Mouse (Mus musculus) bone marrow macrophage, adult 2 months (primary cell): ENCODE results near the gene Gm10065. TPM values are rescaled to one million over a fixed set of nuclear protein-coding genes. Genes with fewer than 3 reads are reported as not detected.

Source experiments
- H3K27ac ChIP-seq: 2 replicates; pipeline ENCODE4 v1.5.1; 2012; ENCODE audit warnings: low read depth, low read length; ENCODE audit not compliant: insufficient read depth
- H3K4me1 ChIP-seq: 2 replicates; pipeline ENCODE4 v1.6.1; 2012; ENCODE audit warnings: low read length; ENCODE audit not compliant: control insufficient read depth, insufficient read depth
- H3K4me3 ChIP-seq: 2 replicates; pipeline ENCODE4 v1.5.1; 2012; ENCODE audit warnings: mild to moderate bottlenecking, low read length, moderate library complexity; ENCODE audit not compliant: insufficient read depth
- CTCF ChIP-seq: IDR thresholded peaks from 2 replicates; pipeline ENCODE4 v1.5.1; 2012; ENCODE audit warnings: low read depth, mild to moderate bottlenecking, low read length, moderate library complexity
- POLR2A ChIP-seq: IDR thresholded peaks from 2 replicates; pipeline ENCODE4 v1.6.1; 2012; ENCODE audit warnings: mild to moderate bottlenecking, low read depth, low read length, borderline replicate concordance
- polyA plus RNA-seq: library from polyadenylated mRNA; stranded (reverse); fragments of >200 nt; gene quantifications from 2 replicates; pipeline ENCODE4 v1.2.4, GENCODE M21; 2012; ENCODE audit not compliant: missing spikeins, insufficient read depth, insufficient read length

The Gm10065 gene
- polyA plus RNA-seq, 1 experiment = not detected

DNA sequence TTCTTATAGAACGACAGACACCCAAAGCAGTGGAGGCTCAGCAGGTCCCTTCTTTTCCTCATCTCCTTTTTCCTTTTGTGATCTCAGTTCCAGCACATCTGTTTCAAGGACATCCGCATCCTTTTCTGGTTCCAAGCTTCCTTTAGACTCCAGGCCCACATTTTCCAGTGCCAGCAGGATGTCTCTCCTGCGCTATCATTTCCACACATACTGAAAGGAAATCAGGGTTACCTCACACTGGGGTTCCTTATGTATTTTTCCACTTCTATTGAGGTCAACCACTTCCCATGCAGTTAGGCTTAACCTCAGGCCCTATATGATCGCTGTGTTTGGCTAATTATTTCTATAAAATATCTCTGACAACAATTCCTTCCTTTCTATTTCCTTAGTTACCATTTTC lies 43.8 kb downstream of the Gm10065 start:
- H3K27ac ChIP-seq = no peak overlapping the region
- H3K4me3 ChIP-seq = no peak overlapping the region
- TF ChIP-seq POLR2A = no peak
- no peak for TF ChIP-seq CTCF
- H3K4me1 ChIP-seq = peaks cover 2% of the 10 kb centered on the region

Other genes starting within 250 kb of the Gm10065 start
- gene Gpx5, start 186.7 kb downstream of the Gm10065 start, polyA plus RNA-seq = not detected in 2 replicates
- not detected in 2 replicates for gene Gpx6, start 167.3 kb downstream of the Gm10065 start, polyA plus RNA-seq
- not detected in 2 replicates for gene Olfr1367, start 132.5 kb downstream of the Gm10065 start, polyA plus RNA-seq
- gene Zscan12, start 116.6 kb downstream of the Gm10065 start, polyA plus RNA-seq = 5.7 and 7.1 TPM in 2 replicates
- 54.9 and 59.3 TPM in 2 replicates for gene Zkscan3, start 76.7 kb downstream of the Gm10065 start, polyA plus RNA-seq
- 0.17 and 0.65 TPM in 2 replicates for gene Pgbd1, start 38.4 kb downstream of the Gm10065 start, polyA plus RNA-seq
- gene Zscan26, start 25.7 kb downstream of the Gm10065 start, polyA plus RNA-seq = 44.4 and 50.9 TPM in 2 replicates
- 0.92 and 1.3 TPM in 2 replicates for gene Nkapl, start 10.9 kb downstream of the Gm10065 start, polyA plus RNA-seq
- gene Zkscan4, start 534 bp downstream of the Gm10065 start, polyA plus RNA-seq = 1.5 and 2.6 TPM in 2 replicates
- 0.34 TPM in 1 of 2 replicates, not detected in the other for gene AK157302, start 15.8 kb upstream of the Gm10065 start, polyA plus RNA-seq
- gene Gm11273, start 22.0 kb upstream of the Gm10065 start, polyA plus RNA-seq = 5.1 and 18.9 TPM in 2 replicates
- gene Zkscan8, start 51.7 kb upstream of the Gm10065 start, polyA plus RNA-seq = 5.6 and 5.8 TPM in 2 replicates
- not detected in 2 replicates for gene Olfr1366, start 63.4 kb upstream of the Gm10065 start, polyA plus RNA-seq
- not detected in 2 replicates for gene Olfr1535, start 80.5 kb upstream of the Gm10065 start, polyA plus RNA-seq
- not detected in 2 replicates for gene Olfr1364, start 102.3 kb upstream of the Gm10065 start, polyA plus RNA-seq
- gene Olfr1362, start 134.6 kb upstream of the Gm10065 start, polyA plus RNA-seq = not detected in 2 replicates
- not detected in 2 replicates for gene Olfr11, start 163.1 kb upstream of the Gm10065 start, polyA plus RNA-seq
- 0.48 TPM in 1 of 2 replicates, not detected in the other for gene Olfr1361, start 183.9 kb upstream of the Gm10065 start, polyA plus RNA-seq
- gene Olfr1360, start 198.0 kb upstream of the Gm10065 start, polyA plus RNA-seq = not detected in 2 replicates
- gene Olfr1359, start 218.7 kb upstream of the Gm10065 start, polyA plus RNA-seq = not detected in 2 replicates
- gene Hist1h2bl, start 236.7 kb upstream of the Gm10065 start, polyA plus RNA-seq = not detected in 2 replicates
- gene Hist1h2ai, start 237.0 kb upstream of the Gm10065 start, polyA plus RNA-seq = 4.0 TPM in 1 of 2 replicates, not detected in the other
- 6.9 TPM in 1 of 2 replicates, not detected in the other for gene Hist1h3h, start 238.2 kb upstream of the Gm10065 start, polyA plus RNA-seq
- 2.1 TPM in 1 of 2 replicates, not detected in the other for gene Hist1h2bm, start 242.6 kb upstream of the Gm10065 start, polyA plus RNA-seq